Mouse (Mus musculus) adrenal gland, postnatal 36 days (tissue): ENCODE results near the gene Wbp1. TPM values are rescaled to one million over a fixed set of nuclear protein-coding genes. Genes with fewer than 3 reads are reported as not detected.

ENCODE experiments used
- DNase-seq, 2 experiments: peaks; one replicate each; pipeline ENCODE4 v3.0.0; 2021; ENCODE audit warnings: mixed read lengths in 1 of 2
- total RNA-seq, 2 experiments: library from RNA; stranded (reverse); gene quantifications; 2 replicates each; pipeline ENCODE4 v1.2.3; 2021

The Wbp1 gene
- total RNA-seq, 2 experiments from 2014 or later, result 69.8 to 90.1 TPM

GRCm38 (mm10) chr6:83141636-83142035 lies 20.3 kb upstream of the Wbp1 start:
- no peak for DNase-seq

GRCm38 (mm10) chr6:83140044-83140443 lies 18.7 kb upstream of the Wbp1 start:
- DNase-seq, result no peak

DNA sequence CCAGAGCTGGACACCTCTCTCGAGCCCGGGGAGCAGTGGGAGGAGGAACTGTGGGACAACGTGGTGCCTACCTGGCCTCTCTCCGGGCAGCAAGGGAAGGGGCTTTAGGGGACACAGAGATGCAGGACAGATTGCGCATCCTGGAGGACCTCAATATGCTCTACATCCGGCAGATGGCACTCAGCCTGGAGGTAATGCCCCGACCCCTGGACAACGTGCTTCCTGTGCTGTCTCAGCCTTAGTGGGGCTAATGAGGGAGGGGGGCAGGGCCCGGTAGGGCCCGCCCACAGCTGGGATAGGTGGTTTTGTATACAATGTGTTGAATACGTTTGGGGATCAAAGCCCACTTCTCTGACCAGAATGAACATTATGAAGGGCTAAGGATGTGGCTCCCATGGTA lies 16.7 kb upstream of the Wbp1 start:
- no peak for DNase-seq

- DNase-seq, result peak; percentile 93 to 97
Measured at GRCm38 (mm10) chr6:83137576-83137950, 16.2 kb upstream of the Wbp1 start.

GRCm38 (mm10) chr6:83136881-83137575 lies 15.7 kb upstream of the Wbp1 start:
- peak; percentile 73 to 86 for DNase-seq

DNA sequence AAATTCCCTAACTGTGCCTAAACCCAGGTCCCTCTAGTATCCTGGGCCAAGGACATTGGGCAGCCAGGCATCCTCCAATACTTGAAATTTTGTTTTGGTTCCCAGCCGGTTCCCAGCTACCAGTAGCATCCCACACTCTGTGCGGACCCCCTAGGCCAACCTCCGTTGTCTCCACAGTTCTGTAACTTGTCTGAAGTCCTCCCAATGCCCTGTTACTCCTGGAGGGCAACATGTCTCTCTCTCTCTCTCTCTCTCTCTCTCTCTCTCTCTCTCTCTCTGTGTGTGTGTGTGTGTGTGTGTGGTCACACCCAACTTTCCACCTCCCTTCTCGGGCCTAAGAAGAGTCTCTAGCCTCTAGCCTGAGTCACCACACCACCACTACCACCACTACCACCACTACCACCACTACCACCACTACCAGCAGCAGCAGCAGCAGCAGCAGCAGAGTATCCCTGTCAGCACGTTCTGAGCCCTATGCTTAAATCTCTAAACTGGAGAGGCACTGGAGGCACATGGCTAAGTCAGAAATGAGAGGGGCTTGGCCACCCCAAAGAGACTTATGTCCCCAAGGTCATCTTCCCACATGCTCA lies 15.0 kb upstream of the Wbp1 start:
- no peak for DNase-seq

DNA sequence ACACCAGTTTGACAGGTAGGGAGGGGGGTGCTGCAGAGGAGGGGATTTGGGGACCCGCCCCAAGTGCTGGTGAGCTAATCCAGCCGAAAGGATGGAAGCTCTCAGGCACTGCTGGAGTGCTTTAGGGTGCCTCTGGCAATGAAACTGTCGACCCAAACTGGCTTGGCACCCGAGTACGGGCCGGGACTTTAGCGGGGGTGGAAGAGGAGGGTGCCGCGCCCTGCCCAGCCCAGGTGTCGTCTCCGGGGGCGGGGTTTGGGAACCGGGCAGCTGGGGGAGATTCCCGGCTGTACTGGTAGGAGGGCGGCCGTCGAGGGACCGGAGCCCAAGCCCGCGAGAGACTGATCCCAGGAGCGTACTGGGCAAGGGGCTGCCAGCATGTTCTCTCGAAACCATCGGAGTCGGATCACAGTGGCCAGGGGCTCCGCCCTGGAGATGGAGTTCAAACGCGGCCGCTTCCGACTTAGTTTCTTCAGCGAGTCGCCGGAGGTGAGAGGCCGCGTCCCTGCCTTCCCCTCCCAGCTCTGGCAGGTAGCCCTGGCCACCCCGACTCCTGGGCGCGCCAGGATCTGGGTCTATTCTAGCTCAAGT lies 14.3 kb upstream of the Wbp1 start:
- peak in 1 of 2 experiments; percentile 56 for DNase-seq

DNA sequence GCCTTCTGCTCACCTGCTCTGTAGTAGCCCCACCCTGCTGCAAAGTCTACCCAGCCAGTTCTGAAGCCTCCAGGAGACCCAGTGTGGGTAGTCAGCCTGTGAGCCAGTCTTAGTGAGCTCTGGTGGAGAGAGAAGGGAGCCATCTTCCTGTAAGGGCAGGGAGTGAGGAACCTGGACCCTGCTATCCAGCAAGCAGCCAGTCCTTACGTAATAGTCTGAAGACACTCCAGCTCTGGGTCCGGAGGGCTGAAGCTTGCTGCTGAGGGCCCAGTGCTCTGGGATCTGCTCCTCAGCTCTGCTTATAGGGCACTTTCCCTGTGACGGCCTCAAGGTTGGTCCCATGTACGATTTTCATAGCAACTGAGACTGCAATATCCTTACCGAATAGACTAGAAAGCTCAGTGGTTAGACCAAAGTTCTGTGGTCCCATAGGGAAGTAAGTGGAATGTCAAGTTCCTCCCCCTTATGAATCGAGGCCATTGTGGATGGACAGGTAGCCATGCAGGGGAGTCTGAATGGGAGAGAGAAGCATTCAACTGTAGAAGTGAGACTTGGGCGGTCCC lies 13.7 kb upstream of the Wbp1 start, which contains the start of gene Rtkn:
Rtkn (plus strand) TSS at position 513 of the 563 bp plus-strand sequence.
- DNase-seq, result no peak

GRCm38 (mm10) chr6:83134226-83134625 lies 12.9 kb upstream of the Wbp1 start:
- no peak for DNase-seq

DNA sequence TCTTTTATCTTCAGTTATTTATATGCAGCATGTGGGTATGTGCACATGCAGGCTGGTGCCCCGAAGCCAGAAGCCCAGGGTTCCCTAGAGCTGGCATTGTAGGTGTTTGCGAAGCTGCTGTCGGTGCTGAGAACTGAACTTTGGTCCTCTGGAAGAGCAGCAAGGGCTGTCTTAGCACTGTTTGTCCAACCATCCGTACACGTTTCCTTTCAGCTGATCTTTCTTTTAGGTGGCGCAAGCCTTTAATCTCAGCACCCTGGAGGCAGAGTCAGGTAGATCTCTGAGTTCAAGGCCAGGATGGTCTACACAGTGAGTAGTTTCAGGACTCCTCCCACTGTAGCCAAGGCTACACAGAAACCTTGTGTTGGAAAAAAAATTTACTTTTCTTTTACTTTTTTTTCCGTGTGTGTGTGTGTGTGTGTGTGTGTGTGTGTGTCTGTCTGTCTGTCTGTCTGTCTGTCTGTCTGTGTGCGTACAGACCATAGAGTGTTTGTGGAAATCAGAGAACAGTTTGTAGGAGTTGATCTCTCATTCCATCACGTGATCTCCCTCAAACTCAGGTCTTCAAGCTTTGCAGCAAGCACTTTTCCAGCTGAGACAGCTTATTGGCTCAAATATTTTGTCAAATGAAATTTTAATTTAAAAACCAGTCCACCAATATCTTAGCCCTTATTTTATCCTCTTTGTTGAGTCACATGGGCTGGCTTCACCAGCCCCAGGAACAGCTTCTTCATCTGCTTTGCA lies 11.0 kb upstream of the Wbp1 start:
- DNase-seq, result no peak

- no peak for DNase-seq
Measured at GRCm38 (mm10) chr6:83131469-83132034, 10.2 kb upstream of the Wbp1 start.

DNA sequence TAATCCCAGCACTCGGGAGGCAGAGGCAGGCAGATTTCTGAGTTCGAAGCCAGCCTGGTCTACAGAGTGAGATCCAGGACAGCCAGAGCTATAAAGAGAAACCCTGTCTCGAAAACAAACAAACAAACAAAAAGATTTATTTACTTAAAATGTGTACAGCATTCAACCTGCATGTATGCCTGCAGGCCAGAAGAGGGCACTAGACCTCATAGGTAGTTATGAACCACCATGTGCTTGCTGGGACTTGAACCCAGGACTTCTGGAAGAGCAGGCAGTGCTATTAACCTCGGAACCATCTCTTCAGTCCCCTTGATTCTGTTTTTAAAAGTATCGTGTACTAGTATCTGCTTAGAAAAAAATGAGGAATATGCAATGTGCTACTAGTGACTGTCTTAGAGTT lies 6.1 kb upstream of the Wbp1 start:
- DNase-seq, result no peak

- DNase-seq, result no peak
Measured at GRCm38 (mm10) chr6:83125331-83125730, 4.0 kb upstream of the Wbp1 start, which contains the start of gene Ino80b. TSS of gene Ino80b (minus strand) at chr6:83125431.

DNA sequence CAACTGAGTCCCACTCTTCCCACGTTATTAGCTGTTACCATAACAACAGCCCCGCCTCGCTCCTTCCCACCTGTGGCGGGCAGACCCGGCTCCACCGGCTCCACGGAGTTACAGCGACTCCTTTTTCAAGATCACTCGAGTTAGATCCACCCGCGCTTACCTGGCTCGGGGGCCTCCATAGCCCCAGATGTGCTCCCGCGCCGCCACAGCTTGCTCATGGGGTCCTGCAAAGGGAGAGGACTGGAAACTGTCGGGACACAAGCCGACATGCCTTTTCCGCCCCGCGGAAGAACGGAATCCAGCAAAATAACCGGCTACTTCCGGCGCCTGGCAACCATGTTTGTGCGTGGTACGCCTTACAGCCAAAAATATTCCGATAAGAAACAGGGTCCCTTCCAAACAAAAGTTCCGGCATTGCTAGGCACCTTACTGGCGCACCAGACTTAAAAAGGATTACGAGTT lies 3.5 kb upstream of the Wbp1 start:
- DNase-seq, result peak; percentile 93

- DNase-seq, result no peak
Measured at GRCm38 (mm10) chr6:83122961-83123360, 1.6 kb upstream of the Wbp1 start.

DNA sequence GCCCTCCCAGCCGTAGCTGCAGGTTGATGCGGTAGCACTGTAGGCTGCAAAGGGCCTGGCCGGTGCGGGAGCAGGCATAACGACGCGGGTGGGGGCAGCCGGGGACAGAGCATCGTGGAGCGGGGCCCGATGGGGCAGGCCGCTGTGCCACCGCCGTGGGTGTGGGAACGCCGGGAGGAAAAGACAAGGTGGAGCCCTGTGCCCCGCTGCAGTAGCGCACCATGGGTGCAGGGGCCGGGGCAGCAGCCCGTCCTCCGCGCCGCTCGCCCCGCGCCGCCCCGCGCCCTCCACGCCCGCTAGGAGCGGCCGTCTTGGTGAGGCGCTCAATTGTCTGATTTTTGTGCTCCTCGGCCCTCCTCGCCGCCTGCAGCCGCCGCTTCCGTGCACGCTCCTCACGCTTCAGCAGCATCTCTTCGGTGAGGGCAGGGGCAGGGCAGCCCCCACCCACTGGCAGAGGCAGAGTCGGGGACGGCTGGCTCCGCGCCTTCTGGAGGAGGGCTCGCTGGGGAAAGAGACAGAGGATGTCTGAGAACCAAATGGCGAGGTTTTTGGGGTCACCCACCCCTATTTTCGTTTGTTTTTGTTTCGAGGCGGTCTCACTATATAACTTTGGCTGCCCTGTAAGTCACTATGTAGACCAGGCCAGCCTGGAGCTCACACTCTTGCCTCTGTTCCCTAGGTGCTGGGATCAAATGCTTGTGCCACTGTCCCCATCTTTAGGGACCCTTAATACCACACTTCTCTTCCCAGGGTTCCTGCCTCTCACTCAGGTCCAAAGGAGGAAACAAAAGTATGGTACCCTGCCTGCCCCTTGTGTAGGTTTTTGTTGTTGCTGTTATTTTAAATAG lies 728 bp upstream of the Wbp1 start:
- peak in 1 of 2 experiments; percentile 12 for DNase-seq

DNA sequence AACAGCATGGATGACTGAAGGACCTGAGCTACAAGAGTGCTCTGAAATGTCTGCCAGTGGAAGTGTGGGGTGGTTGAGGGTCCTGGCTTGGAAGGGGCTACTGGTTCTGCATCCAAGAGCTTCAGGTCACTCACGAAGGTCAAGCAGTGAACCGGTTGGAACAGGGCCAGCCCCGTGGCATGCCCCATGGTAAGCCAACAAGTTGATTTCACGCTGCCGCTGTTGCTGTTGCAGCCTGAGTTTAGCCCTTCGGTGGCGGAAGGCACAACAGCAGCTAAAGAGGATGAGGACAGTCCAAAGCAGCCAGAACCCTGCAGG lies 1.7 kb downstream of the Wbp1 start:
- DNase-seq, result peak in 1 of 2 experiments; percentile 62

DNA sequence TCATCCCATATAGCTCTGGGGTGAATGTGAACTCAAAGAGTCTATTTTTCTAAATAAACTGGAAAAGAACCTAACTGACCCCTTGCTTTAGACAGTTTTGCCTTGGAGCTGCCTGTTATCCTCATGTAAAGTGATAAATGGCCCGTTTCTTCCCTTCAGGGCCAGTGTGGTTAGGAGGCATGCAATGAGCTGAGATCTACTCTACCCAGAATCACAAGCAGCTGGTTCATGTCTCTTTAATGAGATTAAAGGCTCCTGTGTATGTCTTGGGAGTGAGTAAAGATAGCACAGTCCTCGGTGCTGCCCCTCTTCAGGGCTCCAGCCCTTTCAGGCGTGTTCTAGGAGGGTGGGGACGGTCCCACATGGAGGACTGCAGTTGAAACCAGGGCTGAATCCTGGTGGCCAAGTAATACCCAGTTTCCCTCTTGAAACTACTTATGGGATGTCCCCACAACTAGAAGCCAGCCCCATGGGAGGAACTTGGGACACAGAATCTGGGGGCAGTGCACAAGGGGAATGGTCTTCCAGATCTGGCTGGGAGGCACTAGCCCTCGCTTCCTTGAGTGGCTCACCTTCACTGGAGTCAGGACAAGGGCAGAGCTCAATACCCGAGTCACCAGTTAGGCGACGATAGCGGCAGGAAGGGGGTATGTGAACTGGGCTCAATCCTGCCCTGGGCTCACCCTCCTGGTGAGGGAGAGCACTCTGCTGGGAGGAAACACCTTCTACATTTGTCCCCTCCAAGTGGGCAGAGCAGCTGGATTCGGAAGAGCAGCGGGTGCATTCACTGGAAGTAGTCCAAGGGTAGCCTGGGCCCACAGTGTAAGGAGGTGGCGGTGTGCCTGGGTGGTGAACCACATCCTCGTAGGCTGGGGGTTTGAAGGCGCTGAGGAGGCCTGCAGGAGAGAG lies 2.3 kb downstream of the Wbp1 start:
- peak in 1 of 2 experiments; percentile 17 for DNase-seq

GRCm38 (mm10) chr6:83118369-83118768 lies 3.0 kb downstream of the Wbp1 start:
- DNase-seq, result no peak

DNA sequence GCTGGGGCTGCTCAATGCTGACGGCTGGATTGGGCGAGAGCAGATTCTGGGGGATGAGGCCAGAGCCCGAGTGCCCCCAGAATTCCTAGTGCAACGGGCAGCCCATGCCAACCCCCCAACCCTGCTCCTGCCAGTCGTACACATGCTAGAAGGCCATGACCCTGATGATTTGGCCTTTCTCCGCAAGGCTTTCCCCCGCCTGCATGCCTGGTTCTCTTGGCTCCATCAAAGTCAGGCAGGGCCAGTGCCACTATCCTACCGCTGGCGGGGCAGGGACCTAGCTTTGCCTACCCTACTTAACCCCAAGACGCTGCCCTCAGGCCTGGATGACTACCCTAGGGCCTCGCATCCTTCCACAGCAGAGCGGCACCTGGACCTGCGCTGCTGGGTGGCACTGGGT lies 3.7 kb downstream of the Wbp1 start:
- peak in 1 of 2 experiments; percentile 63 for DNase-seq
